Mouse (Mus musculus): Measurements from ENCODE around the gene Abhd5.

DNA sequence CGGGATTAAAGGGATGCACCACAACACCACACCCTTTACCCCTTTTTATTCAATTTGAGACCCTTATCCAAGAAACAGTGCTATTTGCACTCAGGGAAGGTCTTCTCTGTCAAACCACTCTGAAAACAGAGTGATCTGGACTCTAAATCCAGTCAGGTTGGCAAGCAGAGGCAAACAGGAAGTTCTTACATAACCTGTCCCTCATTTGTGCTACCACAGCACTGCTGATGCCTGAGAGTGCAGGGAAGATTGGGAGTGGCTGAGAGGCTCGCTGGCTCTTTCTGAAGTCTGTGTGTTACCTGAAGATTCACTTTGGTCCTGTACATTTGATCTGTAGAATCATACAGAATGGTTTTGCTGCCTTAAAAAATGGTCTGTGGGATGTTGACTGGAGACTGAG is 14.7 kb upstream of the Abhd5 start:
- TF ChIP-seq CTCF (IDR thresholded peaks at IDR 0.05; ENCODE audit: borderline replicate concordance, insufficient read depth, low read length) = no peak
- TF ChIP-seq POLR2A (IDR thresholded peaks at IDR 0.05; ENCODE audit: low read depth, low read length) = no peak
